Mouse (Mus musculus): ENCODE data around the gene Tenm2.

DNA sequence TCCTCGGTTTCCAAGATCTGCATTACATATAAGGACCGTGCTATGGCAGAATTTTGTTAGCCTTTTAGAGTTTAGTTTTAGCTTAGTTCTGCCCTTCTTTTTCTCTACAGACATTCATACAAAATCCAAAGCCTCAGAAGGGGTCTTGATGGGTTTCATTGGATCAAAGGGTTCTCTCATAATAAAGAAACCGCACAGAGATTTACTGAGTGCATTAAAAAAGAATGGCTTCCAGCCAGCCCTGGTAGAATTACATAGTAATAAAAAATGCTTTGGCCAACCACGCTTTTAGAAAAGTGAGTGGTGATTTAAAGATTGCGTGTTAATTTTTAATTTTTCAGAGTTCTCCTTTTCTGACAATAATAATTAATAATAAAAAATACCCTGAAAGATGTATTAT, 978.6 kb downstream of the Tenm2 start:
- TF ChIP-seq MEF2A (IDR thresholded peaks at IDR 0.05; ENCODE audit: extremely low read depth, insufficient replicate concordance, low read depth, low read length, poor library complexity, severe bottlenecking) (no peak), E2F4 (IDR thresholded peaks at IDR 0.05; ENCODE audit: borderline replicate concordance, low read depth, low read length) (no peak), GATA1 (IDR thresholded peaks at IDR 0.05; ENCODE audit: low read depth, low read length) (no peak), KAT2A (conservative IDR thresholded peaks at IDR 0.05; ENCODE audit: low read depth, low read length) (no peak), CTCF (IDR thresholded peaks at IDR 0.05 in 2 of 3, conservative IDR thresholded peaks at IDR 0.05 in 1 of 3; ENCODE audit: control insufficient read depth in 1 of 3, insufficient read depth in 1 of 3, low read depth in 2 of 3, low read length in 3 of 3, poor library complexity in 1 of 3, severe bottlenecking in 1 of 3) (no peak), MAFK (IDR thresholded peaks at IDR 0.05; ENCODE audit: borderline replicate concordance, low read depth, low read length) (no peak), ELF1 (IDR thresholded peaks at IDR 0.05; ENCODE audit: low read depth, low read length) (no peak), UBTF (IDR thresholded peaks at IDR 0.05; ENCODE audit: borderline replicate concordance, insufficient read depth, low read depth, low read length) (no peak), POLR2A (IDR thresholded peaks at IDR 0.05; ENCODE audit: control insufficient read depth in 1 of 2, insufficient read depth in 1 of 2, low read depth in 1 of 2, low read length in 2 of 2, poor library complexity in 1 of 2) (no peak), HCFC1 (IDR thresholded peaks at IDR 0.05; ENCODE audit: low read depth, low read length) (no peak), TCF12 (IDR thresholded peaks at IDR 0.05; ENCODE audit: low read depth, low read length) (no peak)

Data from MEL (cell line).